Mouse (Mus musculus): ENCODE data around the gene Smco3.

Smco3 gene

GRCm38 (mm10) chr6:136845706-136846480 is 10.6 kb upstream of the Smco3 start:
- no peak for DNase-seq (ENCODE audit: low spot score)

GRCm38 (mm10) chr6:136844903-136845302 is 9.7 kb upstream of the Smco3 start:
- DNase-seq (ENCODE audit: low spot score): no peak

GRCm38 (mm10) chr6:136837323-136837722 is 2.1 kb upstream of the Smco3 start:
- no peak for DNase-seq (ENCODE audit: low spot score)

- DNase-seq (ENCODE audit: low spot score): no peak
These were observed 3.5 kb downstream of the Smco3 start for GRCm38 (mm10) chr6:136831712-136832111.

GRCm38 (mm10) chr6:136828681-136829080 is 6.6 kb downstream of the Smco3 start:
- DNase-seq (ENCODE audit: low spot score): no peak

- peak; percentile 98 for DNase-seq (ENCODE audit: low spot score)
These were observed 7.2 kb downstream of the Smco3 start, which contains the start of gene Wbp11 for GRCm38 (mm10) chr6:136827881-136828561. TSS of gene Wbp11 (minus strand) at chr6:136828233.

GRCm38 (mm10) chr6:136827516-136827880 is 7.8 kb downstream of the Smco3 start, which contains the start of gene BC049715:
TSS of gene BC049715 (plus strand) at chr6:136827626.
- no peak for DNase-seq (ENCODE audit: low spot score)

- DNase-seq (ENCODE audit: low spot score): peak; percentile 42
These were observed 8.1 kb downstream of the Smco3 start for GRCm38 (mm10) chr6:136827116-136827515.

GRCm38 (mm10) chr6:136824987-136825386 is 10.3 kb downstream of the Smco3 start:
- DNase-seq (ENCODE audit: low spot score): no peak

- DNase-seq (ENCODE audit: low spot score): no peak
These were observed 14.2 kb downstream of the Smco3 start for GRCm38 (mm10) chr6:136821086-136821485.

GRCm38 (mm10) chr6:136820381-136820780 is 14.9 kb downstream of the Smco3 start:
- no peak for DNase-seq (ENCODE audit: low spot score)

GRCm38 (mm10) chr6:136817549-136817948 is 17.7 kb downstream of the Smco3 start:
- DNase-seq (ENCODE audit: low spot score): no peak

- DNase-seq (ENCODE audit: low spot score): no peak
These were observed 18.4 kb downstream of the Smco3 start for GRCm38 (mm10) chr6:136816826-136817225.

GRCm38 (mm10) chr6:136815381-136815780 is 19.9 kb downstream of the Smco3 start:
- DNase-seq (ENCODE audit: low spot score): no peak

- DNase-seq (ENCODE audit: low spot score): peak; percentile 30
These were observed 22.1 kb downstream of the Smco3 start for GRCm38 (mm10) chr6:136813117-136813516.

- DNase-seq (ENCODE audit: low spot score): no peak
These were observed 24.1 kb downstream of the Smco3 start for GRCm38 (mm10) chr6:136811196-136811595.

- DNase-seq (ENCODE audit: low spot score): no peak
These were observed 25.6 kb downstream of the Smco3 start for GRCm38 (mm10) chr6:136809673-136810072.

GRCm38 (mm10) chr6:136809077-136809476 is 26.2 kb downstream of the Smco3 start:
- peak; percentile 51 for DNase-seq (ENCODE audit: low spot score)

GRCm38 (mm10) chr6:136808631-136809046 is 26.6 kb downstream of the Smco3 start:
- DNase-seq (ENCODE audit: low spot score): peak; percentile 50

GRCm38 (mm10) chr6:136808014-136808417 is 27.2 kb downstream of the Smco3 start, which contains the start of gene H2afj:
TSS of gene H2afj (plus strand) at chr6:136808244.
- peak; percentile 96 for DNase-seq (ENCODE audit: low spot score)

- peak; percentile 47 for DNase-seq (ENCODE audit: low spot score)
These were observed 27.7 kb downstream of the Smco3 start for GRCm38 (mm10) chr6:136807395-136808013.

- DNase-seq (ENCODE audit: low spot score): no peak
These were observed 28.4 kb downstream of the Smco3 start for GRCm38 (mm10) chr6:136806819-136807218.

GRCm38 (mm10) chr6:136805409-136805775 is 29.9 kb downstream of the Smco3 start:
- no peak for DNase-seq (ENCODE audit: low spot score)
